Comparison of ENCODE assay signal across 8 mouse cellular contexts in the genomic region with DNA sequence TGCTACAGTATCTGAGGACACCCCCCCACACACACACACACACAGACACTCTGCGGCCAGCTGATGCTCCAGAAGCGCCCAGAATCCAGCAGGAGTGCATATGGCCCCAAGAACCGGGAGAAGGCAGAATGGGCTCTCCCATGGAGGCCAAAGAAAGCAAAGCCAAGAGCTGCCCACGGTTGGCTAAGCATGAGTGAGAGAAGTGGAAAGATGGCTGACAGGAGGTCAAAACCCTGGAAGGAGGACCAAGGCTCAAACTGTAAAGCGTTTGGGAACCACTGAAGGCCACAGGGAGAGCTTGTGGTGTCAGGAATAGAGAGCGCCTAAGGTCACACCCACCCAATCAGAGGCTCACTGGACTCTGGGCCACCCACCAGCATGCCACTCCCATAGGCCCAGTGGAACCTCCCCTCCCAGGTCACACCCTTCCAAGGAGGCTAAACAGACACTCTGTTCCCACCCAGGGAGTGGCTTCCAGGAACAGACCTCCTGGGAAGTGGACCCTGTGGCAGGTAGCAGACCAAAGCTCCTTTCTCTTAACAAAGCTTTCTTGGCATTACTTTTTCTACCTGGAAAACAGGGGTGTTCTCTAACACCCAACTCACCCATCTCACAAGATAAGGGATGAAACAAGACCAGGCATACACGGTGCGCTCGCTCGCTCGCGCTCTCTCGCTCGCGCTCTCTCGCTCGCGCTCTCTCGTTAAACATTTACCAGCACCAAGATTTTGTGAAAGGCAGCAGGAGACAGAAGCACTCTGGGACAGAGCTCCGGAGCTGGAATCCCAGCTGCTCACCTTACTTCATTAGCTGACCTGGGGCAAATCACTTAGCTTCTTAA. TPM values are rescaled to one million over a fixed set of nuclear protein-coding genes. Genes with fewer than 3 reads are reported as not detected.
DNase-seq lines count a peak whose midpoint lies in the region; ATAC-seq lines count a peak whose summit lies in the region.

No protein-coding gene starts in this region.

- DNase-seq in gastrocnemius, postnatal 14 days: peak; percentile 39
- DNase-seq in gastrocnemius, postnatal 36 days: no peak
- peak; percentile 80 for DNase-seq in adrenal gland, adult 2 months
- peak; percentile 86 for DNase-seq in kidney, postnatal 14 days
- DNase-seq in gastrocnemius, postnatal 4 days (ENCODE audit: low spot score in 2 of 2): no peak

- WGBS in forebrain, embryonic 13.5 days: 40% methylated on average over 20 of the region's 20 CpGs
- 79% methylated on average over 20 of the region's 20 CpGs for WGBS in macrophage (ENCODE audit: missing documents)
- 30% methylated on average over 20 of the region's 20 CpGs for WGBS in stomach, embryonic 15.5 days

- intact Hi-C loops in gastrocnemius, postnatal 14 days (cut with DNase I; ENCODE audit: low total_unique reads): no loop called here
- intact Hi-C loops in gastrocnemius, postnatal 36 days (cut with DNase I): no loop called here

- H3K27me3 ChIP-seq in forebrain, embryonic 13.5 days: no peaks in the 10 kb centered on the region
- no peaks in the 10 kb centered on the region for H3K27me3 ChIP-seq in stomach, embryonic 15.5 days (replicated peaks)

- peak overlapping the region; percentile 86 for H3K4me2 ChIP-seq in forebrain, embryonic 13.5 days
- peak overlapping the region; percentile 71 for H3K4me2 ChIP-seq in stomach, embryonic 15.5 days

- H3K4me3 ChIP-seq in forebrain, embryonic 13.5 days: peak overlapping the region; percentile 61
- H3K4me3 ChIP-seq in macrophage (ENCODE audit: inconsistent target): peak overlapping the region; percentile 69
- peak overlapping the region; percentile 68 for H3K4me3 ChIP-seq in stomach, embryonic 15.5 days (replicated peaks)

- no peaks in the 10 kb centered on the region for H3K9me3 ChIP-seq in forebrain, embryonic 13.5 days (replicated peaks)
- H3K9me3 ChIP-seq in stomach, embryonic 15.5 days: no peaks in the 10 kb centered on the region

- 0 out of 2 replicates have a peak, but pooled peaks cover 4% of the 10 kb centered on the region for H3K36me3 ChIP-seq in forebrain, embryonic 13.5 days (ENCODE audit: poor library complexity, severe bottlenecking)
- H3K36me3 ChIP-seq in macrophage (ENCODE audit: inconsistent target): no peaks in the 10 kb centered on the region
- H3K36me3 ChIP-seq in stomach, embryonic 15.5 days: no peaks in the 10 kb centered on the region

- peaks cover 61% of the 10 kb centered on the region for H3K79me2 ChIP-seq in macrophage (ENCODE audit: inconsistent target)

- no peak for ATAC-seq in forebrain, embryonic 13.5 days
- ATAC-seq in stomach, embryonic 15.5 days (ENCODE audit: insufficient read depth, low FRiP score, low read depth): peak; percentile 87

- peaks cover 37% of the 10 kb centered on the region for H3K4me1 ChIP-seq in forebrain, embryonic 13.5 days
- peaks cover 54% of the 10 kb centered on the region for H3K4me1 ChIP-seq in stomach, embryonic 15.5 days

- H3K9ac ChIP-seq in forebrain, embryonic 13.5 days: peak overlapping the region; percentile 76
- peak overlapping the region; percentile 56; the same call in 1 of the 2 replicates for H3K9ac ChIP-seq in stomach, embryonic 15.5 days

- peak overlapping the region; percentile 33 for H3K27ac ChIP-seq in forebrain, embryonic 13.5 days
- no peak overlapping the region for H3K27ac ChIP-seq in macrophage
- peak overlapping the region; percentile 90 for H3K27ac ChIP-seq in stomach, embryonic 15.5 days

RNA-seq across cellular contexts. Expression of a gene that starts 1.3 kb away (rescaled TPM):
- total RNA-seq in gastrocnemius, postnatal 14 days (2021): 10 to 100 TPM; 15.7 to 18.5 TPM
- 10 to 100 TPM; 11.6 to 13.9 TPM for total RNA-seq in gastrocnemius, postnatal 36 days (2021)
- total RNA-seq in adrenal gland, adult 2 months (2021): 10 to 100 TPM; 61.0 to 78.2 TPM
- 127 and 146 TPM in 2 replicates for polyA plus RNA-seq in adrenal gland, adult 2 months (2012; rRNA removed)
- 20.0 and 20.5 TPM in 2 replicates for polyA plus RNA-seq in forebrain, embryonic 13.5 days (2015; fragmentation: Nextera tagmentation; extraction: Ambion mirVana)
- total RNA-seq in macrophage (2018; cell fraction: chromatin; rRNA removed): 10 to 100 TPM; 21.7 to 67.6 (median 35.5) TPM
- total RNA-seq in macrophage (2018; cell fraction: cytosol; rRNA removed): 10 to 100 TPM; 36.3 to 70.3 (median 49.8) TPM
- total RNA-seq in macrophage (2018; cell fraction: nucleus; rRNA removed): 10 to 100 TPM; 30.5 to 74.3 (median 49.6) TPM
- polyA plus RNA-seq in macrophage (2018): 24.6 to 26.8 TPM (median 25.5 TPM) in 3 replicates
- polyA plus RNA-seq in stomach, embryonic 15.5 days (2015; fragmentation: Nextera tagmentation; extraction: Ambion mirVana): 18.5 and 22.1 TPM in 2 replicates
- 10 to 100 TPM; 43.0 to 44.1 TPM for total RNA-seq in gastrocnemius, postnatal 4 days (2021)

RNA-seq across cellular contexts. Expression of a gene that starts 1.3 kb away (rescaled TPM):
- 1 to 10 TPM; 2.9 to 4.6 TPM for total RNA-seq in gastrocnemius, postnatal 14 days (2021)
- total RNA-seq in gastrocnemius, postnatal 36 days (2021): 1 to 10 TPM; 1.8 to 2.5 TPM
- 10 to 100 TPM; 28.7 to 29.6 TPM for total RNA-seq in adrenal gland, adult 2 months (2021)
- 53.5 and 54.9 TPM in 2 replicates for polyA plus RNA-seq in adrenal gland, adult 2 months (2012; rRNA removed)
- 36.1 and 36.8 TPM in 2 replicates for polyA plus RNA-seq in forebrain, embryonic 13.5 days (2015; fragmentation: Nextera tagmentation; extraction: Ambion mirVana)
- total RNA-seq in macrophage (2018; cell fraction: chromatin; rRNA removed): 10 to 100 TPM in 16 of 26 experiments, 1 to 10 TPM in 10; 7.6 to 30.1 (median 11.2) TPM
- total RNA-seq in macrophage (2018; cell fraction: cytosol; rRNA removed): 10 to 100 TPM in 14 of 26 experiments, 1 to 10 TPM in 12; 7.9 to 16.3 (median 10.1) TPM
- 10 to 100 TPM in 8 of 26 experiments, 1 to 10 TPM in 18; 5.4 to 22.8 (median 9.4) TPM for total RNA-seq in macrophage (2018; cell fraction: nucleus; rRNA removed)
- polyA plus RNA-seq in macrophage (2018): 7.4 to 9.1 TPM (median 7.5 TPM) in 3 replicates
- 50.2 and 56.0 TPM in 2 replicates for polyA plus RNA-seq in stomach, embryonic 15.5 days (2015; fragmentation: Nextera tagmentation; extraction: Ambion mirVana)
- 10 to 100 TPM; 11.9 to 12.4 TPM for total RNA-seq in gastrocnemius, postnatal 4 days (2021)

RNA-seq across cellular contexts. Expression of a gene that starts 34.5 kb away (rescaled TPM):
- total RNA-seq in gastrocnemius, postnatal 14 days (2021): not detected
- not detected for total RNA-seq in gastrocnemius, postnatal 36 days (2021)
- not detected for total RNA-seq in adrenal gland, adult 2 months (2021)
- not detected in 2 replicates for polyA plus RNA-seq in adrenal gland, adult 2 months (2012; rRNA removed)
- polyA plus RNA-seq in forebrain, embryonic 13.5 days (2015; fragmentation: Nextera tagmentation; extraction: Ambion mirVana): not detected in 2 replicates
- total RNA-seq in macrophage (2018; cell fraction: chromatin; rRNA removed): not detected
- not detected for total RNA-seq in macrophage (2018; cell fraction: cytosol; rRNA removed)
- not detected for total RNA-seq in macrophage (2018; cell fraction: nucleus; rRNA removed)
- not detected in 3 replicates for polyA plus RNA-seq in macrophage (2018)
- 0.08 TPM in 1 of 2 replicates, not detected in the other for polyA plus RNA-seq in stomach, embryonic 15.5 days (2015; fragmentation: Nextera tagmentation; extraction: Ambion mirVana)
- total RNA-seq in gastrocnemius, postnatal 4 days (2021): not detected

RNA-seq across cellular contexts. Expression of a gene that starts 49.6 kb away (rescaled TPM):
- total RNA-seq in gastrocnemius, postnatal 14 days (2021): not detected
- not detected for total RNA-seq in gastrocnemius, postnatal 36 days (2021)
- not detected for total RNA-seq in adrenal gland, adult 2 months (2021)
- polyA plus RNA-seq in adrenal gland, adult 2 months (2012; rRNA removed): 0.10 TPM in 1 of 2 replicates, not detected in the other
- polyA plus RNA-seq in forebrain, embryonic 13.5 days (2015; fragmentation: Nextera tagmentation; extraction: Ambion mirVana): not detected in 2 replicates
- not detected for total RNA-seq in macrophage (2018; cell fraction: chromatin; rRNA removed)
- total RNA-seq in macrophage (2018; cell fraction: cytosol; rRNA removed): under 1 TPM in 1 of 26 experiments, not detected in 25; 0.09 TPM
- total RNA-seq in macrophage (2018; cell fraction: nucleus; rRNA removed): not detected
- polyA plus RNA-seq in macrophage (2018): not detected in 3 replicates
- 2.4 and 6.1 TPM in 2 replicates for polyA plus RNA-seq in stomach, embryonic 15.5 days (2015; fragmentation: Nextera tagmentation; extraction: Ambion mirVana)
- total RNA-seq in gastrocnemius, postnatal 4 days (2021): not detected

RNA-seq across cellular contexts. Expression of a gene that starts 56.0 kb away (rescaled TPM):
- total RNA-seq in gastrocnemius, postnatal 14 days (2021): not detected
- not detected for total RNA-seq in gastrocnemius, postnatal 36 days (2021)
- not detected for total RNA-seq in adrenal gland, adult 2 months (2021)
- polyA plus RNA-seq in adrenal gland, adult 2 months (2012; rRNA removed): 0.44 and 0.48 TPM in 2 replicates
- not detected in 2 replicates for polyA plus RNA-seq in forebrain, embryonic 13.5 days (2015; fragmentation: Nextera tagmentation; extraction: Ambion mirVana)
- total RNA-seq in macrophage (2018; cell fraction: chromatin; rRNA removed): not detected
- not detected for total RNA-seq in macrophage (2018; cell fraction: cytosol; rRNA removed)
- total RNA-seq in macrophage (2018; cell fraction: nucleus; rRNA removed): not detected
- not detected in 3 replicates for polyA plus RNA-seq in macrophage (2018)
- 103 and 114 TPM in 2 replicates for polyA plus RNA-seq in stomach, embryonic 15.5 days (2015; fragmentation: Nextera tagmentation; extraction: Ambion mirVana)
- total RNA-seq in gastrocnemius, postnatal 4 days (2021): not detected

Comparison
In these comparisons a context has a peak if more than half of its experiments do, and no peak if none do; other contexts are left out.
1. DNase-seq: peak in gastrocnemius, postnatal 14 days (single experiment), adrenal gland, adult 2 months (single experiment) and kidney, postnatal 14 days (single experiment); none in gastrocnemius, postnatal 36 days (0 of 2) and gastrocnemius, postnatal 4 days (0 of 2).
2. Peak in every context shown above with its lines, with median percentiles within 50 percentile points of each other: H3K4me3 ChIP-seq.